Comparison of ENCODE assay signal across 11 mouse cellular contexts in genomic region chr11:98383261-98384030, GRCm38 (mm10). TPM values are rescaled to one million over a fixed set of nuclear protein-coding genes. Genes with fewer than 3 reads are reported as not detected.
DNase-seq lines count a peak whose midpoint lies in the region; ATAC-seq lines count a peak whose summit lies in the region.
"Had no signal": no experiment of that assay in that cellular context is flagged by ENCODE, and none has a peak within 500 bp of the region (broad histone marks: within the 10 kb centered on the region; RNA-seq: fewer than 3 reads in every experiment).

Gene Tcap, plus strand, starts transcription at chr11:98383811.

- peaks cover 25% of the 10 kb centered on the region for H3K36me3 ChIP-seq in limb, embryonic 13.5 days
- H3K36me3 ChIP-seq in limb, embryonic 10.5 days = peaks cover 34% of the 10 kb centered on the region

- H3K4me1 ChIP-seq in limb, embryonic 13.5 days = peaks cover 5% of the 10 kb centered on the region; the same call in 1 of the 2 replicates
- H3K4me1 ChIP-seq in limb, embryonic 10.5 days = peaks cover 12% of the 10 kb centered on the region
- H3K4me1 ChIP-seq: neural tube, embryonic 13.5 days had no signal

- H3K9ac ChIP-seq in limb, embryonic 13.5 days = no peak within 1 kb of the TSS
- H3K9ac ChIP-seq: neural tube, embryonic 13.5 days had no signal

- WGBS in limb, embryonic 13.5 days = 47% methylated on average over 14 of the region's 14 CpGs
- 57% methylated on average over 14 of the region's 14 CpGs for WGBS in limb, embryonic 10.5 days

- DNase-seq in adrenal gland, postnatal 10 days = no peak
- no peak for DNase-seq in adrenal gland, postnatal 36 days
- DNase-seq in limb, embryonic 10.5 days (ENCODE audit: low spot score) = no peak
- no peak for DNase-seq in gastrocnemius, postnatal 4 days (ENCODE audit: low spot score in 2 of 2)
- peak; percentile 70 for DNase-seq in heart, postnatal 4 days
- no peak for DNase-seq in urinary bladder, postnatal 10 days (ENCODE audit: low spot score)
- no peak for DNase-seq in B cell, adult 2 months
- DNase-seq: lung, postnatal 4 days had no signal

- H3K27ac ChIP-seq in limb, embryonic 13.5 days = no peak within 1 kb of the TSS
- no peak within 1 kb of the TSS for H3K27ac ChIP-seq in limb, embryonic 10.5 days
- H3K27ac ChIP-seq: neural tube, embryonic 13.5 days had no signal

- no peak within 1 kb of the TSS for H3K4me3 ChIP-seq in limb, embryonic 13.5 days
- H3K4me3 ChIP-seq in limb, embryonic 10.5 days = no peak within 1 kb of the TSS
- H3K4me3 ChIP-seq: neural tube, embryonic 13.5 days had no signal

- ATAC-seq in limb, embryonic 13.5 days (ENCODE audit: low FRiP score, low read depth) = no peak

- H3K27me3 ChIP-seq in limb, embryonic 13.5 days = peaks cover 56% of the 10 kb centered on the region
- H3K27me3 ChIP-seq in limb, embryonic 10.5 days (ENCODE audit: low read depth, poor library complexity, severe bottlenecking) = peaks cover 56% of the 10 kb centered on the region

- H3K9me3 ChIP-seq in limb, embryonic 13.5 days = no peaks in the 10 kb centered on the region
- no peaks in the 10 kb centered on the region for H3K9me3 ChIP-seq in limb, embryonic 10.5 days (replicated peaks)
- H3K9me3 ChIP-seq: neural tube, embryonic 13.5 days had no signal

- no peak within 1 kb of the TSS for H3K4me2 ChIP-seq in limb, embryonic 13.5 days (replicated peaks)
- H3K4me2 ChIP-seq: neural tube, embryonic 13.5 days had no signal

RNA-seq across cellular contexts. Expression of gene Tcap, which starts in this region (rescaled TPM):
- total RNA-seq in adrenal gland, postnatal 10 days (2021) = 100 to 1,000 TPM in 1 of 2 experiments, 10 to 100 TPM in 1; 18.1 to 119 TPM
- total RNA-seq in adrenal gland, postnatal 36 days (2021) = 1 to 10 TPM in 1 of 2 experiments, under 1 TPM in 1; 0.43 to 1.2 TPM
- polyA plus RNA-seq in limb, embryonic 13.5 days (2015; fragmentation: Nextera tagmentation; extraction: Ambion mirVana) = 11.3 and 12.9 TPM in 2 replicates
- 0.16 and 0.40 TPM in 2 replicates for polyA plus RNA-seq in limb, embryonic 10.5 days (2016; fragmentation: Nextera tagmentation; extraction: Ambion mirVana)
- total RNA-seq in gastrocnemius, postnatal 4 days (2021) = 100 to 1,000 TPM; 447 to 769 TPM
- total RNA-seq in heart, postnatal 4 days (2021) = 100 to 1,000 TPM; 163 to 192 TPM
- total RNA-seq: common myeloid progenitor, adult 5-6 weeks had no signal

Comparison
In these comparisons a context has a peak if more than half of its experiments do, and no peak if none do; other contexts are left out.
1. RNA of gene Tcap (total RNA-seq): 447 to 769 TPM in gastrocnemius, postnatal 4 days, 163 to 192 TPM in heart, postnatal 4 days and 18.1 to 119 TPM in adrenal gland, postnatal 10 days; 0.43 to 1.2 TPM in adrenal gland, postnatal 36 days; every median in the first group is over 4 times any median in the second.